Mouse (Mus musculus) kidney, embryonic 15.5 days (tissue): Measurements from ENCODE around the gene Brsk1. TPM values are rescaled to one million over a fixed set of nuclear protein-coding genes. Genes with fewer than 3 reads are reported as not detected.

Experiments used
- ATAC-seq: fragments of 200-750 bp; cut with Nextera tagmentation; replicated peaks from 2 replicates; pipeline ENCODE4 v1.8.0; 2017; ENCODE audit warnings: moderate TSS enrichment; ENCODE audit not compliant: low FRiP score
- H3K27ac ChIP-seq: fragments of 300-500 bp; sonication (generic); 2 replicates; pipeline ENCODE4 v1.5.1; 2015; ENCODE audit warnings: mild to moderate bottlenecking, inconsistent platforms
- H3K27me3 ChIP-seq: fragments of 300-500 bp; sonication (generic); 2 replicates; pipeline ENCODE4 v1.6.1; 2015; ENCODE audit warnings: inconsistent platforms
- H3K36me3 ChIP-seq: fragments of 300-500 bp; sonication (generic); 2 replicates; pipeline ENCODE4 v1.6.1; 2015; ENCODE audit warnings: inconsistent platforms
- H3K4me1 ChIP-seq: fragments of 300-500 bp; sonication (generic); 2 replicates; pipeline ENCODE4 v1.6.1; 2015; ENCODE audit warnings: inconsistent platforms
- H3K4me2 ChIP-seq: fragments of 300-500 bp; sonication (generic); 2 replicates; pipeline ENCODE4 v1.6.1; 2015; ENCODE audit warnings: moderate library complexity, mild to moderate bottlenecking, inconsistent platforms
- H3K4me3 ChIP-seq: fragments of 300-500 bp; sonication (generic); replicated peaks from 2 replicates; pipeline ENCODE4 v1.5.1; 2015; ENCODE audit warnings: mild to moderate bottlenecking, inconsistent platforms
- H3K9ac ChIP-seq: fragments of 300-500 bp; sonication (generic); 2 replicates; pipeline ENCODE4 v1.6.1; 2015; ENCODE audit warnings: mild to moderate bottlenecking, inconsistent platforms
- H3K9me3 ChIP-seq: fragments of 300-500 bp; sonication (generic); replicated peaks from 2 replicates; pipeline ENCODE4 v1.6.1; 2016; ENCODE audit warnings: inconsistent platforms
- WGBS: fragments of 180-500 bp; shearing (Covaris S2); methylation state at CpG from one replicate; pipeline ENCODE4 v1.1.7; 2015; ENCODE audit warnings: mixed read lengths; 5-methylcytosine and 5-hydroxymethylcytosine counted together
- polyA plus RNA-seq: library from polyadenylated mRNA; unstranded; fragments of >200 nt; fragmentation: Nextera tagmentation; extraction: Ambion mirVana; gene quantifications from 2 replicates; pipeline ENCODE4 v1.2.1, GENCODE M21; 2015

The Brsk1 gene
- 1.1 and 1.6 TPM in 2 replicates for polyA plus RNA-seq

GRCm38 (mm10) chr7:4690387-4690786 lies at the start of gene Brsk1:
Brsk1 (plus strand) TSS chr7:4690604.
- H3K4me1 ChIP-seq, result peaks cover 15% of the 10 kb centered on the region
- peak; percentile 77 for ATAC-seq
- peak within 1 kb of the TSS; percentile 94 for H3K4me2 ChIP-seq
- H3K27me3 ChIP-seq, result no peaks in the 10 kb centered on the region
- 0% methylated on average over 5 of the region's 18 CpGs for WGBS
- peak within 1 kb of the TSS; percentile 78 for H3K4me3 ChIP-seq
- H3K36me3 ChIP-seq, result peaks cover 24% of the 10 kb centered on the region
- peak within 1 kb of the TSS; percentile 98 for H3K9ac ChIP-seq
- no peaks in the 10 kb centered on the region for H3K9me3 ChIP-seq
- H3K27ac ChIP-seq, result peak within 1 kb of the TSS; percentile 83

- Histone ChIP-seq H3K9me3 (no peaks in the 10 kb centered on the region), H3K9ac (no peak overlapping the region), H3K36me3 (peaks cover 98% of the 10 kb centered on the region), H3K27me3 (no peaks in the 10 kb centered on the region), H3K27ac (no peak overlapping the region), H3K4me2 (no peak overlapping the region), H3K4me3 (no peak overlapping the region), H3K4me1 (no peaks in the 10 kb centered on the region)
- whole genome bisulfite sequencing, result 89% methylated on average over 11 of the region's 11 CpGs
- no peak for ATAC-seq
These were observed 49.2 kb upstream of the Brsk1 start for GRCm38 (mm10) chr7:4641155-4641554.

- H3K4me1 ChIP-seq, result no peaks in the 10 kb centered on the region
- no peak overlapping the region for H3K4me3 ChIP-seq
- H3K9me3 ChIP-seq, result no peaks in the 10 kb centered on the region
- no peak for ATAC-seq
- WGBS, result 85% methylated on average over 7 of the region's 7 CpGs
- no peak overlapping the region for H3K4me2 ChIP-seq
- H3K9ac ChIP-seq, result no peak overlapping the region
- no peak overlapping the region for H3K27ac ChIP-seq
- H3K27me3 ChIP-seq, result no peaks in the 10 kb centered on the region
- H3K36me3 ChIP-seq, result peaks cover 99% of the 10 kb centered on the region
These were observed 48.4 kb upstream of the Brsk1 start for GRCm38 (mm10) chr7:4641956-4642355.

GRCm38 (mm10) chr7:4643225-4643624 lies 47.2 kb upstream of the Brsk1 start:
- 89% methylated on average over 6 of the region's 6 CpGs for WGBS
- no peaks in the 10 kb centered on the region for H3K4me1 ChIP-seq
- no peak overlapping the region for H3K27ac ChIP-seq
- H3K9ac ChIP-seq, result no peak overlapping the region
- no peak for ATAC-seq
- H3K4me3 ChIP-seq, result no peak overlapping the region
- H3K36me3 ChIP-seq, result peaks cover 89% of the 10 kb centered on the region
- H3K9me3 ChIP-seq, result no peaks in the 10 kb centered on the region
- H3K27me3 ChIP-seq, result no peaks in the 10 kb centered on the region
- no peak overlapping the region for H3K4me2 ChIP-seq

- no peaks in the 10 kb centered on the region for H3K4me1 ChIP-seq
- H3K9me3 ChIP-seq, result no peaks in the 10 kb centered on the region
- H3K36me3 ChIP-seq, result peaks cover 59% of the 10 kb centered on the region
- no peaks in the 10 kb centered on the region for H3K27me3 ChIP-seq
- no peak for ATAC-seq
- H3K4me2 ChIP-seq, result no peak overlapping the region
- H3K27ac ChIP-seq, result no peak overlapping the region
- WGBS, result 85% methylated on average over 3 of the region's 3 CpGs
- H3K4me3 ChIP-seq, result no peak overlapping the region
- no peak overlapping the region for H3K9ac ChIP-seq
These were observed 43.6 kb upstream of the Brsk1 start for GRCm38 (mm10) chr7:4646806-4647205.

GRCm38 (mm10) chr7:4647291-4647690 lies 43.1 kb upstream of the Brsk1 start:
- H3K27me3 ChIP-seq, result no peaks in the 10 kb centered on the region
- peaks cover 59% of the 10 kb centered on the region for H3K36me3 ChIP-seq
- H3K4me2 ChIP-seq, result no peak overlapping the region
- H3K4me3 ChIP-seq, result no peak overlapping the region
- ATAC-seq, result no peak
- H3K4me1 ChIP-seq, result 0 out of 2 replicates have a peak, but pooled peaks cover 4% of the 10 kb centered on the region
- no peaks in the 10 kb centered on the region for H3K9me3 ChIP-seq
- no peak overlapping the region for H3K9ac ChIP-seq
- WGBS, result 61% methylated on average over 6 of the region's 6 CpGs
- H3K27ac ChIP-seq, result no peak overlapping the region

- ATAC-seq, result no peak
These were observed 42.4 kb upstream of the Brsk1 start for GRCm38 (mm10) chr7:4647992-4648391.

GRCm38 (mm10) chr7:4651581-4651980 lies 38.8 kb upstream of the Brsk1 start:
- Histone ChIP-seq H3K27me3 (no peaks in the 10 kb centered on the region), H3K36me3 (peaks cover 22% of the 10 kb centered on the region), H3K4me1 (peaks cover 31% of the 10 kb centered on the region), H3K4me2 (no peak overlapping the region), H3K9ac (no peak overlapping the region), H3K4me3 (no peak overlapping the region), H3K27ac (no peak overlapping the region), H3K9me3 (no peaks in the 10 kb centered on the region)
- ATAC-seq, result no peak
- 71% methylated on average over 8 of the region's 8 CpGs for WGBS

More at GRCm38 (mm10) chr7:4647992-4648391, 42.4 kb upstream of the Brsk1 start:
- H3K36me3 ChIP-seq, result peaks cover 57% of the 10 kb centered on the region
- no peak overlapping the region for H3K9ac ChIP-seq
- no peak overlapping the region for H3K4me2 ChIP-seq
- no peaks in the 10 kb centered on the region for H3K9me3 ChIP-seq
- no peaks in the 10 kb centered on the region for H3K27me3 ChIP-seq
- no peak overlapping the region for H3K27ac ChIP-seq
- 95% methylated on average over 2 of the region's 2 CpGs for WGBS
- 0 out of 2 replicates have a peak, but pooled peaks cover 4% of the 10 kb centered on the region for H3K4me1 ChIP-seq
- no peak overlapping the region for H3K4me3 ChIP-seq

GRCm38 (mm10) chr7:4652726-4653125 lies 37.7 kb upstream of the Brsk1 start:
- no peak for ATAC-seq
- no peak overlapping the region for H3K9ac ChIP-seq
- no peak overlapping the region for H3K4me3 ChIP-seq
- peaks cover 42% of the 10 kb centered on the region for H3K4me1 ChIP-seq
- no peaks in the 10 kb centered on the region for H3K9me3 ChIP-seq
- H3K27me3 ChIP-seq, result no peaks in the 10 kb centered on the region
- H3K4me2 ChIP-seq, result no peak overlapping the region
- peaks cover 16% of the 10 kb centered on the region for H3K36me3 ChIP-seq
- no peak overlapping the region for H3K27ac ChIP-seq
- WGBS, result 91% methylated on average over 5 of the region's 5 CpGs

- WGBS, result 87% methylated on average over 5 of the region's 5 CpGs
- H3K4me1 ChIP-seq, result peaks cover 46% of the 10 kb centered on the region
- H3K36me3 ChIP-seq, result peaks cover 16% of the 10 kb centered on the region
- no peak overlapping the region for H3K4me2 ChIP-seq
- H3K9ac ChIP-seq, result no peak overlapping the region
- H3K9me3 ChIP-seq, result no peaks in the 10 kb centered on the region
- no peaks in the 10 kb centered on the region for H3K27me3 ChIP-seq
- no peak overlapping the region for H3K27ac ChIP-seq
- H3K4me3 ChIP-seq, result no peak overlapping the region
- no peak for ATAC-seq
These were observed 37.1 kb upstream of the Brsk1 start for GRCm38 (mm10) chr7:4653351-4653750.

- ATAC-seq, result no peak
- Histone ChIP-seq H3K4me1 (peaks cover 46% of the 10 kb centered on the region), H3K27ac (0 out of 2 replicates have a peak overlapping the region, but pooled peaks have one; percentile 18), H3K9ac (no peak overlapping the region), H3K4me2 (no peak overlapping the region), H3K27me3 (no peaks in the 10 kb centered on the region), H3K9me3 (no peaks in the 10 kb centered on the region), H3K36me3 (peaks cover 16% of the 10 kb centered on the region), H3K4me3 (no peak overlapping the region)
- WGBS, result 77% methylated on average over 7 of the region's 7 CpGs
These were observed 36.6 kb upstream of the Brsk1 start for GRCm38 (mm10) chr7:4653780-4654179.

- H3K9ac ChIP-seq, result no peak overlapping the region
- no peak overlapping the region for H3K4me3 ChIP-seq
- H3K4me1 ChIP-seq, result peaks cover 46% of the 10 kb centered on the region
- no peaks in the 10 kb centered on the region for H3K27me3 ChIP-seq
- H3K4me2 ChIP-seq, result no peak overlapping the region
- 64% methylated on average over 2 of the region's 2 CpGs for WGBS
- peaks cover 16% of the 10 kb centered on the region for H3K36me3 ChIP-seq
- no peak for ATAC-seq
- H3K9me3 ChIP-seq, result no peaks in the 10 kb centered on the region
- 0 out of 2 replicates have a peak overlapping the region, but pooled peaks have one; percentile 18 for H3K27ac ChIP-seq
These were observed 36.2 kb upstream of the Brsk1 start for GRCm38 (mm10) chr7:4654221-4654620.

GRCm38 (mm10) chr7:4655393-4655792 lies 35.0 kb upstream of the Brsk1 start:
- 88% methylated on average over 4 of the region's 4 CpGs for WGBS
- Histone ChIP-seq H3K9ac (no peak overlapping the region), H3K4me1 (peaks cover 55% of the 10 kb centered on the region)

More at GRCm38 (mm10) chr7:4655393-4655792, 35.0 kb upstream of the Brsk1 start:
- H3K4me3 ChIP-seq, result no peak overlapping the region
- H3K9me3 ChIP-seq, result no peaks in the 10 kb centered on the region
- peaks cover 16% of the 10 kb centered on the region for H3K36me3 ChIP-seq
- ATAC-seq, result no peak
- H3K27me3 ChIP-seq, result no peaks in the 10 kb centered on the region
- no peak overlapping the region for H3K4me2 ChIP-seq
- H3K27ac ChIP-seq, result no peak overlapping the region
